Mouse (Mus musculus): ENCODE results near the gene Dyrk1a. TPM values are rescaled to one million over a fixed set of nuclear protein-coding genes. Genes with fewer than 3 reads are reported as not detected.
A peak's percentile ranks its signal among the peaks of the same experiment; 100 is the strongest.

The Dyrk1a gene
- polyA plus RNA-seq, 1 experiment from 2014 or later: 11.3 TPM

GRCm38 (mm10) chr16:94719488-94719887, 149.7 kb downstream of the Dyrk1a start:
- Histone ChIP-seq H3K4me3 (ENCODE audit: low read depth, low read length) (no peak overlapping the region), H3K27ac (ENCODE audit: low read depth, low read length) (no peak overlapping the region), H3K9ac (ENCODE audit: low read length) (no peak overlapping the region), H3K4me1 (ENCODE audit: control insufficient read depth, insufficient read depth, low read length) (no peaks in the 10 kb centered on the region), H3K4me2 (no peak overlapping the region), H3K36me3 (ENCODE audit: control insufficient read depth, insufficient read depth, low read length) (no peaks in the 10 kb centered on the region), H3K9me3 (ENCODE audit: control insufficient read depth, low read length) (no peaks in the 10 kb centered on the region), H3K27me3 (ENCODE audit: control insufficient read depth, insufficient read depth, low read length) (no peaks in the 10 kb centered on the region)
- no peak for ATAC-seq (ENCODE audit: low FRiP score)
- whole genome bisulfite sequencing: 83% methylated on average over 4 of the region's 4 CpGs
- DNase-seq (ENCODE audit: low spot score, missing footprints): peak; percentile 56

DNA sequence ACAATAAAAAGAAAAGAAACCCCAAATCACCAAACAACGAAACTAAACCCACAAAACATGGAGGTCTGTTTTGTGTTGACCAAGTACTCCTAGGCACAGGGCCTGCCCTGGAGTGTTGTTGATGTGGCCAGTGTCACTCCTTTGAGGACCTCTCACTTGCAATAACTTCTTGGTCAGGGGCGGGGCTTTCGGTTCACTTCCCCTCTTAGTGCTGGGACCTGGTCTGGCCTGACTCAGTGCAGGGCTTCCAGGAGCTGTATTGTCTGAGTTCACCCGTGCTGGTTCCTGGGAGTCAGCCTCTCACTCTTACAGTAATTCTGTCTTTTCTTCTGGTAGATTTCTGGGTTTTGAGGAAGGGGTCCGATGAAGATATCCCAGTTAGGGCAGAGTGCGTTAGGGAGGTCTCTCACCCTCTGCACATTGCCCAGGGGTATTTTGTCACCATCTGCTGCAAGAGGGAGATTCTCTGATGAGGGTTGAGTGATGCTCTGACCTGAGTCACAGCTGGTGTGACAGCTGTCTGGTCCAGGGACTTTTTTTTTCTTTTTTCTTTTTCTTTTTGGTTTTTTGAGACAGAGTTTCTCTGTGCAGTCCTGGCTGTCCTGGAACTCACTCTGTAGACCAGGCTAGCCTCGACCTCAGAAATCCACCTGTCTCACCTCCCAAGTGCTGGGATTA, 150.8 kb downstream of the Dyrk1a start:
- ATAC-seq (ENCODE audit: low FRiP score) (no peak), DNase-seq (ENCODE audit: low spot score, missing footprints) (peak; percentile 72)
- Histone ChIP-seq H3K36me3 (ENCODE audit: control insufficient read depth, insufficient read depth, low read length) (no peaks in the 10 kb centered on the region), H3K4me2 (no peak overlapping the region), H3K9me3 (ENCODE audit: control insufficient read depth, low read length) (no peaks in the 10 kb centered on the region), H3K4me3 (ENCODE audit: low read depth, low read length) (no peak overlapping the region), H3K27me3 (ENCODE audit: control insufficient read depth, insufficient read depth, low read length) (no peaks in the 10 kb centered on the region), H3K4me1 (ENCODE audit: control insufficient read depth, insufficient read depth, low read length) (no peaks in the 10 kb centered on the region), H3K27ac (ENCODE audit: low read depth, low read length) (no peak overlapping the region), H3K9ac (ENCODE audit: low read length) (no peak overlapping the region)
- 77% methylated on average over 7 of the region's 7 CpGs for WGBS

DNA sequence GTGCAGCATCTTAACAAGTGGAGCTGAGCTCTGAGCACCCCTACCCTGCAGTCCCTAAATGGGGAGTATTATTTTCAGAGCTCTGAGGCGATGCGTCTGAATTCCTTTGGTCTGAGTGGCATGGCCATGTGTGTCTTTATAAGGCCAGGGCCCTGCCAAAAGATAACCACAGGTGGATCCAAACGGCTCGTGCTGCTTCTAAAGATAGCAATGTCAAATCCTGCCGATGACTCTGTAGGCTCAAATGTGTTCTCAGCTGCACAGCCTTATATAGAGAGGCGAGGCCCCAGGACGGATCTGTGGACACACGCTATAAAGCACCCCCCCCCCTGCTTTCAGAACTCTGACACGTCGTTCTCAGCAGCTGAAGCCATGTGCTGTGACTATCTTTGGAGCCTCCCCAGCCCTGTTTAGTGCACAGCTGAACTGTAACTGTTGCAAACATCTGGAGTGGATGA, 151.8 kb downstream of the Dyrk1a start:
- H3K4me3 ChIP-seq (ENCODE audit: low read depth, low read length): no peak overlapping the region
- H3K27ac ChIP-seq (ENCODE audit: low read depth, low read length): no peak overlapping the region
- H3K4me1 ChIP-seq (ENCODE audit: control insufficient read depth, insufficient read depth, low read length): no peaks in the 10 kb centered on the region
- WGBS: 80% methylated on average over 10 of the region's 10 CpGs
- no peaks in the 10 kb centered on the region for H3K9me3 ChIP-seq (ENCODE audit: control insufficient read depth, low read length)
- no peak overlapping the region for H3K4me2 ChIP-seq
- DNase-seq (ENCODE audit: low spot score, missing footprints) (peak; percentile 39), ATAC-seq (ENCODE audit: low FRiP score) (no peak)
- no peaks in the 10 kb centered on the region for H3K36me3 ChIP-seq (ENCODE audit: control insufficient read depth, insufficient read depth, low read length)
- H3K27me3 ChIP-seq (ENCODE audit: control insufficient read depth, insufficient read depth, low read length): no peaks in the 10 kb centered on the region
- H3K9ac ChIP-seq (ENCODE audit: low read length): no peak overlapping the region

- no peak for ATAC-seq (ENCODE audit: low FRiP score)
- WGBS: 79% methylated on average over 12 of the region's 12 CpGs
- no peak overlapping the region for H3K9ac ChIP-seq (ENCODE audit: low read length)
These were observed 153.1 kb downstream of the Dyrk1a start for GRCm38 (mm10) chr16:94722936-94723335.

GRCm38 (mm10) chr16:94724061-94724596, 154.3 kb downstream of the Dyrk1a start:
- H3K4me1 ChIP-seq (ENCODE audit: control insufficient read depth, insufficient read depth, low read length): no peaks in the 10 kb centered on the region
- 0% methylated on average over 23 of the region's 23 CpGs for WGBS
- peak overlapping the region; percentile 61 for H3K9ac ChIP-seq (ENCODE audit: low read length)
- H3K9me3 ChIP-seq (ENCODE audit: control insufficient read depth, low read length): no peaks in the 10 kb centered on the region
- peak overlapping the region; percentile 63; the same call in 1 of the 2 replicates for H3K27ac ChIP-seq (ENCODE audit: low read depth, low read length)
- peak overlapping the region; percentile 83 for H3K4me2 ChIP-seq
- H3K36me3 ChIP-seq (ENCODE audit: control insufficient read depth, insufficient read depth, low read length): no peaks in the 10 kb centered on the region
- no peaks in the 10 kb centered on the region for H3K27me3 ChIP-seq (ENCODE audit: control insufficient read depth, insufficient read depth, low read length)
- ATAC-seq (ENCODE audit: low FRiP score) (peak; percentile 98), DNase-seq (ENCODE audit: low spot score, missing footprints) (peak; percentile 98)
- peak overlapping the region; percentile 48 for H3K4me3 ChIP-seq (ENCODE audit: low read depth, low read length)

More at GRCm38 (mm10) chr16:94722936-94723335, 153.1 kb downstream of the Dyrk1a start:
- no peaks in the 10 kb centered on the region for H3K36me3 ChIP-seq (ENCODE audit: control insufficient read depth, insufficient read depth, low read length)
- no peak overlapping the region for H3K27ac ChIP-seq (ENCODE audit: low read depth, low read length)
- no peaks in the 10 kb centered on the region for H3K27me3 ChIP-seq (ENCODE audit: control insufficient read depth, insufficient read depth, low read length)
- no peaks in the 10 kb centered on the region for H3K9me3 ChIP-seq (ENCODE audit: control insufficient read depth, low read length)
- no peak overlapping the region for H3K4me2 ChIP-seq
- DNase-seq (ENCODE audit: low spot score, missing footprints): peak; percentile 54
- H3K4me3 ChIP-seq (ENCODE audit: low read depth, low read length): no peak overlapping the region
- H3K4me1 ChIP-seq (ENCODE audit: control insufficient read depth, insufficient read depth, low read length): no peaks in the 10 kb centered on the region

GRCm38 (mm10) chr16:94724747-94725211, 155.0 kb downstream of the Dyrk1a start:
- peak overlapping the region; percentile 83 for H3K4me2 ChIP-seq
- H3K9ac ChIP-seq (ENCODE audit: low read length): peak overlapping the region; percentile 61
- no peaks in the 10 kb centered on the region for H3K9me3 ChIP-seq (ENCODE audit: control insufficient read depth, low read length)
- ATAC-seq (ENCODE audit: low FRiP score) (peak; percentile 38), DNase-seq (ENCODE audit: low spot score, missing footprints) (peak; percentile 93)
- WGBS: 1% methylated on average over 18 of the region's 18 CpGs
- H3K4me1 ChIP-seq (ENCODE audit: control insufficient read depth, insufficient read depth, low read length): no peaks in the 10 kb centered on the region
- H3K27me3 ChIP-seq (ENCODE audit: control insufficient read depth, insufficient read depth, low read length): no peaks in the 10 kb centered on the region
- no peaks in the 10 kb centered on the region for H3K36me3 ChIP-seq (ENCODE audit: control insufficient read depth, insufficient read depth, low read length)
- no peak overlapping the region for H3K27ac ChIP-seq (ENCODE audit: low read depth, low read length)
- H3K4me3 ChIP-seq (ENCODE audit: low read depth, low read length): peak overlapping the region; percentile 48

GRCm38 (mm10) chr16:94729236-94729635, 159.4 kb downstream of the Dyrk1a start:
- no peak for DNase-seq (ENCODE audit: low spot score, missing footprints)
- Histone ChIP-seq H3K27ac (ENCODE audit: low read depth, low read length) (no peak overlapping the region), H3K4me1 (ENCODE audit: control insufficient read depth, insufficient read depth, low read length) (no peaks in the 10 kb centered on the region), H3K27me3 (ENCODE audit: control insufficient read depth, insufficient read depth, low read length) (no peaks in the 10 kb centered on the region), H3K4me2 (no peak overlapping the region), H3K9ac (ENCODE audit: low read length) (no peak overlapping the region), H3K36me3 (ENCODE audit: control insufficient read depth, insufficient read depth, low read length) (no peaks in the 10 kb centered on the region), H3K9me3 (ENCODE audit: control insufficient read depth, low read length) (no peaks in the 10 kb centered on the region), H3K4me3 (ENCODE audit: low read depth, low read length) (no peak overlapping the region)
- ATAC-seq (ENCODE audit: low FRiP score): no peak
- WGBS: 89% methylated on average over 6 of the region's 6 CpGs

DNA sequence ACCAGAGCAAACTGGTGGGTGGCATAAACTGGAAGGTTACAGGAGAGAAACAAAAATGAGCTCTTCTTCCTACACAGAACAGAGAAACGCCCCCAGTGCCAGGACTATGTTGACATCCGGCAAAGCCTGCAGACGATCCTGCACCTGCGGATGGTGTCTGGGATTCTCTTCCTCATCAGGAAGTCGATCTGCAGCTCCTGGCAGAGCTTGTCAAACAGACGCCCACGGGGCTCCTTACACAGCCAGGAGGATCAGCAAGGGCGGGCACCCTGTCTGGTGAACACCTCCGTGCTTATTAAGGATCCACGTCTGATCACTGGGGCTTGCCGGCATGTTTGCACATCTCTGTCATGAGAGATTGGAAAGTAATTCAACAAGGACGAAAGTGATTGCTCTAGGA, 161.2 kb downstream of the Dyrk1a start:
- H3K4me1 ChIP-seq (ENCODE audit: control insufficient read depth, insufficient read depth, low read length): no peaks in the 10 kb centered on the region

DNA sequence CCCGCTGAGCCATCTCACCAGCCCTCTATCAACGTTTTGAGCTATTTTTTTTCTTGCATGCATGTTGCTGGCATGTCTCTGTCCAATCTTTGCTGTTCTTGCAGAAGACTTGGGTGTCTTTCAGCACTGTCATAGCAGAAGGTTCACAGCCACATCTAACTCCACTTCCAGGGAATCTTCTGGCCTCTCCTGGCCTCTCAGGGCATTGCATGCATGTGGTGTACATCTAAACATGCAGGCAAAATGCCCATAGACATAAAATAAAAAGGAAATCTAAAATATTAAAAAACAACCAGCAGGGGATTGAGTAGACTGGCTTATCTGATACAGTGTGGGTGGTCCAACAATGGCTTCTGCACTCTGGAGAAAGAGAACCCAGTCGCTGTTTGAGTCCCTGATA, 165.7 kb downstream of the Dyrk1a start:
- no peak overlapping the region for H3K27ac ChIP-seq (ENCODE audit: low read depth, low read length)
- no peak overlapping the region for H3K4me3 ChIP-seq (ENCODE audit: low read depth, low read length)
- H3K27me3 ChIP-seq (ENCODE audit: control insufficient read depth, insufficient read depth, low read length): no peaks in the 10 kb centered on the region
- H3K36me3 ChIP-seq (ENCODE audit: control insufficient read depth, insufficient read depth, low read length): no peaks in the 10 kb centered on the region
- no peak overlapping the region for H3K4me2 ChIP-seq
- 70% methylated on average over 3 of the region's 3 CpGs for WGBS
- no peaks in the 10 kb centered on the region for H3K4me1 ChIP-seq (ENCODE audit: control insufficient read depth, insufficient read depth, low read length)
- no peak overlapping the region for H3K9ac ChIP-seq (ENCODE audit: low read length)
- ATAC-seq (ENCODE audit: low FRiP score): no peak
- no peaks in the 10 kb centered on the region for H3K9me3 ChIP-seq (ENCODE audit: control insufficient read depth, low read length)
- no peak for DNase-seq (ENCODE audit: low spot score, missing footprints)

More for the DNA sequence above, 161.2 kb downstream of the Dyrk1a start:
- 80% methylated on average over 12 of the region's 12 CpGs for WGBS
- no peak for DNase-seq (ENCODE audit: low spot score, missing footprints)
- ATAC-seq (ENCODE audit: low FRiP score): no peak
- no peaks in the 10 kb centered on the region for H3K36me3 ChIP-seq (ENCODE audit: control insufficient read depth, insufficient read depth, low read length)
- no peak overlapping the region for H3K9ac ChIP-seq (ENCODE audit: low read length)
- H3K27ac ChIP-seq (ENCODE audit: low read depth, low read length): no peak overlapping the region
- no peaks in the 10 kb centered on the region for H3K27me3 ChIP-seq (ENCODE audit: control insufficient read depth, insufficient read depth, low read length)
- no peaks in the 10 kb centered on the region for H3K9me3 ChIP-seq (ENCODE audit: control insufficient read depth, low read length)
- H3K4me3 ChIP-seq (ENCODE audit: low read depth, low read length): no peak overlapping the region
- no peak overlapping the region for H3K4me2 ChIP-seq
